Mouse (Mus musculus) adrenal gland, postnatal 10 days (tissue): ENCODE measurements around the gene Pitx3. TPM values are rescaled to one million over a fixed set of nuclear protein-coding genes. Genes with fewer than 3 reads are reported as not detected.
"Not testable (repeated sequence)": the region's sequence is repeated elsewhere in the genome, so short reads cannot be mapped to it uniquely, and the experiment has no call there.

Source experiments
- DNase-seq: peaks from one replicate; pipeline ENCODE4 v3.0.0; 2021; ENCODE audit warnings: mixed read lengths
- total RNA-seq, 2 experiments: library from RNA; stranded (reverse); gene quantifications; 2 replicates each; pipeline ENCODE4 v1.2.3; 2021

The Pitx3 gene
- total RNA-seq, 2 experiments from 2014 or later: 0.81 to 2.5 TPM

- DNase-seq: peak; percentile 78
Observed at GRCm38 (mm10) chr19:46131694-46132525, 16.2 kb downstream of the Pitx3 start, which contains the start of gene Elovl3. Elovl3 (plus strand) TSS chr19:46131897.

- DNase-seq: no peak
Observed at GRCm38 (mm10) chr19:46131283-46131682, 16.8 kb downstream of the Pitx3 start.

GRCm38 (mm10) chr19:46129737-46130136, 18.4 kb downstream of the Pitx3 start:
- not testable (repeated sequence) for DNase-seq

GRCm38 (mm10) chr19:46126301-46126700, 21.8 kb downstream of the Pitx3 start:
- no peak for DNase-seq

- no peak for DNase-seq
Observed at GRCm38 (mm10) chr19:46124651-46125050, 23.5 kb downstream of the Pitx3 start.

- DNase-seq: no peak
Observed at GRCm38 (mm10) chr19:46123876-46124275, 24.2 kb downstream of the Pitx3 start.

- no peak for DNase-seq
Observed at GRCm38 (mm10) chr19:46120872-46121271, 27.3 kb downstream of the Pitx3 start.

GRCm38 (mm10) chr19:46119458-46119857, 28.7 kb downstream of the Pitx3 start:
- DNase-seq: no peak

GRCm38 (mm10) chr19:46114617-46115016, 33.5 kb downstream of the Pitx3 start:
- no peak for DNase-seq

GRCm38 (mm10) chr19:46110781-46111180, 37.3 kb downstream of the Pitx3 start:
- DNase-seq: no peak

GRCm38 (mm10) chr19:46110214-46110613, 37.9 kb downstream of the Pitx3 start:
- DNase-seq: no peak

GRCm38 (mm10) chr19:46104187-46104557, 44.0 kb downstream of the Pitx3 start:
- DNase-seq: no peak

GRCm38 (mm10) chr19:46103437-46104186, 44.5 kb downstream of the Pitx3 start:
- peak; percentile 31 for DNase-seq

GRCm38 (mm10) chr19:46099561-46099960, 48.6 kb downstream of the Pitx3 start:
- no peak for DNase-seq

- DNase-seq: no peak
Observed at GRCm38 (mm10) chr19:46096396-46096795, 51.7 kb downstream of the Pitx3 start.

- no peak for DNase-seq
Observed at GRCm38 (mm10) chr19:46095291-46095690, 52.8 kb downstream of the Pitx3 start.

- no peak for DNase-seq
Observed at GRCm38 (mm10) chr19:46094144-46094543, 54.0 kb downstream of the Pitx3 start.

- no peak for DNase-seq
Observed at GRCm38 (mm10) chr19:46091641-46092040, 56.5 kb downstream of the Pitx3 start.

- DNase-seq: peak; percentile 67
Observed at GRCm38 (mm10) chr19:46087871-46088270, 60.3 kb downstream of the Pitx3 start.

- DNase-seq: peak; percentile 75
Observed at GRCm38 (mm10) chr19:46086337-46086736, 61.8 kb downstream of the Pitx3 start.
